Mouse (Mus musculus): Measurements from ENCODE around the gene Sema6b.
"Not testable (repeated sequence)": the region's sequence is repeated elsewhere in the genome, so short reads cannot be mapped to it uniquely, and the experiment has no call there.

Gene Sema6b

GRCm38 (mm10) chr17:56119431-56119830, 20.7 kb downstream of the Sema6b start:
- no peak for DNase-seq (ENCODE audit: low read depth)

GRCm38 (mm10) chr17:56117251-56117710, 22.9 kb downstream of the Sema6b start, which contains the start of gene Plin5:
Gene Plin5 (minus strand): TSS chr17:56117596.
- DNase-seq (ENCODE audit: low read depth) = no peak

- no peak for DNase-seq (ENCODE audit: low read depth)
Measured at GRCm38 (mm10) chr17:56116193-56116592, 23.9 kb downstream of the Sema6b start.

- no peak for DNase-seq (ENCODE audit: low read depth)
Measured at GRCm38 (mm10) chr17:56112743-56113142, 27.4 kb downstream of the Sema6b start.

GRCm38 (mm10) chr17:56111864-56112263, 28.3 kb downstream of the Sema6b start:
- DNase-seq (ENCODE audit: low read depth) = peak; percentile 60

- no peak for DNase-seq (ENCODE audit: low read depth)
Measured at GRCm38 (mm10) chr17:56111021-56111420, 29.1 kb downstream of the Sema6b start.

- DNase-seq (ENCODE audit: low read depth) = no peak
Measured at GRCm38 (mm10) chr17:56110571-56110970, 29.6 kb downstream of the Sema6b start.

GRCm38 (mm10) chr17:56109219-56110051, 30.7 kb downstream of the Sema6b start, which contains the start of gene Plin4:
Gene Plin4 (minus strand): TSS chr17:56109803.
- DNase-seq (ENCODE audit: low read depth) = no peak

- DNase-seq (ENCODE audit: low read depth) = no peak
Measured at GRCm38 (mm10) chr17:56108334-56109044, 31.7 kb downstream of the Sema6b start.

GRCm38 (mm10) chr17:56107736-56108135, 32.4 kb downstream of the Sema6b start:
- no peak for DNase-seq (ENCODE audit: low read depth)

GRCm38 (mm10) chr17:56106981-56107380, 33.2 kb downstream of the Sema6b start:
- DNase-seq (ENCODE audit: low read depth) = no peak

GRCm38 (mm10) chr17:56106436-56106835, 33.7 kb downstream of the Sema6b start:
- DNase-seq (ENCODE audit: low read depth) = not testable (repeated sequence)

- DNase-seq (ENCODE audit: low read depth) = not testable (repeated sequence)
Measured at GRCm38 (mm10) chr17:56104821-56105220, 35.3 kb downstream of the Sema6b start.

- DNase-seq (ENCODE audit: low read depth) = no peak
Measured at GRCm38 (mm10) chr17:56103465-56104285, 36.5 kb downstream of the Sema6b start.

GRCm38 (mm10) chr17:56102927-56103326, 37.2 kb downstream of the Sema6b start:
- DNase-seq (ENCODE audit: low read depth) = no peak

- DNase-seq (ENCODE audit: low read depth) = no peak
Measured at GRCm38 (mm10) chr17:56102158-56102557, 38.0 kb downstream of the Sema6b start.

- no peak for DNase-seq (ENCODE audit: low read depth)
Measured at GRCm38 (mm10) chr17:56100811-56101210, 39.3 kb downstream of the Sema6b start.

GRCm38 (mm10) chr17:56098711-56099572, 41.2 kb downstream of the Sema6b start:
- no peak for DNase-seq (ENCODE audit: low read depth)

- DNase-seq (ENCODE audit: low read depth) = no peak
Measured at GRCm38 (mm10) chr17:56098180-56098579, 42.0 kb downstream of the Sema6b start.

- no peak for DNase-seq (ENCODE audit: low read depth)
Measured at GRCm38 (mm10) chr17:56096883-56097282, 43.3 kb downstream of the Sema6b start.

GRCm38 (mm10) chr17:56092794-56093193, 47.3 kb downstream of the Sema6b start:
- no peak for DNase-seq (ENCODE audit: low read depth)
